Mouse (Mus musculus) myocyte (in vitro differentiated cells): ENCODE results near the gene Uvrag. TPM values are rescaled to one million over a fixed set of nuclear protein-coding genes. Genes with fewer than 3 reads are reported as not detected.

Source experiments
- H3K27me3 ChIP-seq: one replicate; pipeline ENCODE4 v1.6.1; 2011; ENCODE audit not compliant: control insufficient read depth, insufficient read depth, insufficient read length
- H3K36me3 ChIP-seq: one replicate; pipeline ENCODE4 v1.6.1; 2011; ENCODE audit not compliant: control insufficient read depth, insufficient read depth
- H3K4me2 ChIP-seq: one replicate; pipeline ENCODE4 v1.6.1; 2011; ENCODE audit warnings: low read depth, control low read depth
- H3K4me3 ChIP-seq: one replicate; pipeline ENCODE4 v1.5.1; 2011; ENCODE audit warnings: mild to moderate bottlenecking, control low read depth, moderate library complexity
- H3K79me2 ChIP-seq: one replicate; pipeline ENCODE4 v1.6.1; 2011; ENCODE audit not compliant: control insufficient read depth, insufficient read depth
- H3ac ChIP-seq: one replicate; pipeline ENCODE4 v1.6.1; 2011; ENCODE audit not compliant: control insufficient read depth, insufficient read length
- CEBPB ChIP-seq: IDR thresholded peaks from 2 replicates; pipeline ENCODE4 v1.6.1; 2011; ENCODE audit warnings: mild to moderate bottlenecking, moderate library complexity; ENCODE audit not compliant: poor library complexity, insufficient read depth, severe bottlenecking
- E2F4 ChIP-seq: IDR thresholded peaks from one replicate; pipeline ENCODE4 v1.6.1; 2011; ENCODE audit warnings: mild to moderate bottlenecking, control low read depth, moderate library complexity; ENCODE audit not compliant: insufficient read depth
- MAX ChIP-seq: IDR thresholded peaks from one replicate; pipeline ENCODE4 v1.6.1; 2011; ENCODE audit warnings: low read depth, mild to moderate bottlenecking, control low read depth
- MYOD1 ChIP-seq, 3 experiments: IDR thresholded peaks; one replicate each; pipeline ENCODE4 v1.6.1; 2011; ENCODE audit warnings: control low read depth in 2 of 3, low read depth in 2 of 3, mild to moderate bottlenecking in 2 of 3, moderate library complexity in 1 of 3; ENCODE audit not compliant: insufficient read length in 2 of 3, control insufficient read depth in 1 of 3
- MYOG ChIP-seq, 3 experiments: IDR thresholded peaks; one replicate each; pipeline ENCODE4 v1.6.1; 2011; ENCODE audit warnings: control low read depth in 2 of 3, low read depth in 2 of 3, mild to moderate bottlenecking in 2 of 3; ENCODE audit not compliant: insufficient read length in 2 of 3, control insufficient read depth in 1 of 3, insufficient read depth in 1 of 3
- POLR2A ChIP-seq: IDR thresholded peaks from one replicate; pipeline ENCODE4 v1.6.1; 2011; ENCODE audit warnings: low read depth, mild to moderate bottlenecking, control low read depth, moderate library complexity; ENCODE audit not compliant: insufficient read length
- POLR2AphosphoS2 ChIP-seq: IDR thresholded peaks from one replicate; pipeline ENCODE4 v1.6.1; 2011; ENCODE audit warnings: low read depth, control low read depth; ENCODE audit not compliant: insufficient read length
- REST ChIP-seq: IDR thresholded peaks from one replicate; pipeline ENCODE4 v1.6.1; 2011; ENCODE audit warnings: mild to moderate bottlenecking, control low read depth, moderate library complexity; ENCODE audit not compliant: insufficient read depth, insufficient read length
- SRF ChIP-seq: IDR thresholded peaks from one replicate; pipeline ENCODE4 v1.6.1; 2011; ENCODE audit warnings: low read depth; ENCODE audit not compliant: control insufficient read depth, insufficient read length
- TCF12 ChIP-seq: IDR thresholded peaks from one replicate; pipeline ENCODE4 v1.6.1; 2011; ENCODE audit warnings: mild to moderate bottlenecking, control low read depth; ENCODE audit not compliant: poor library complexity, insufficient read depth, severe bottlenecking
- TCF3 ChIP-seq: IDR thresholded peaks from one replicate; pipeline ENCODE4 v1.6.1; 2011; ENCODE audit warnings: low read depth, control low read depth; ENCODE audit not compliant: insufficient read length
- USF1 ChIP-seq: IDR thresholded peaks from one replicate; pipeline ENCODE4 v1.6.1; 2011; ENCODE audit warnings: low read depth, mild to moderate bottlenecking, control low read depth, moderate library complexity
- polyA plus RNA-seq: library from polyadenylated mRNA; unstranded; fragments of >200 nt; fragmentation: generic; extraction: Trizol; gene quantifications from one replicate; pipeline ENCODE4 v1.2.1, GENCODE M21; 2012; ENCODE audit warnings: missing spikeins

The Uvrag gene
- polyA plus RNA-seq, 1 experiment = 9.0 TPM

DNA sequence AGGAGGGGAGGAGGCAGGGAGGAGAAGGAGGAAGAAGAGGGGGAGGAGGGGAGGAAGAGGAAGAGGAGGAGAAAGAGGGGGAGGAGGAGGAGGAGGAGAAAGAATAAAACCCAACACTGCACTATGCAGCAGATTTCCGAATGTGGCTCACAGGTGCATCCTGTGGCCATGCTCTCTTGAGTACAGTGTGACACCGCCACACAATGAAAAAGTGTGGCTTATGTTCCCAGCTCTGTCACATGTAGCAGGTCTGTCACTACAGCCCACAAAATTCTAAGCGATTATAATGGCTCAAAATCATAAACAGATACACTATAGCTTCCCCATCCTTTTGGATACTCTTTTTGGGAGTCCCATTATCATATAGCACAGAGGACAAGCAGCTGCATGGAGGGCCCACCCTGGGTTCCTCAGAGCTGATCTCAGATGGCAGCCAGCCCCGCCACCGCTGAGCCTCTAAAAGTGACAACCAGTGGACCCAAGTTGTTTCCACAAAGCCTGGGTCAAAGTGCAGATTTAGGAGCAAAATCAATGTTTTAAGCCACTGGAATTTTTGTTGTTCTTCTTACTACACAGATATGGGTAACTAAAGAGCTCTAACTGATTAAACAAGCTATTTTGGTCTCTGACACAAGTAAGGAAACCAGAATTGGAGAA lies 19.9 kb downstream of the Uvrag start:
- Histone ChIP-seq H3K27me3 (no peaks in the 10 kb centered on the region), H3K36me3 (no peaks in the 10 kb centered on the region), H3K79me2 (peaks cover 15% of the 10 kb centered on the region), H3K4me3 (no peak overlapping the region), H3K4me2 (no peak overlapping the region), H3ac (no peak overlapping the region)
- TF ChIP-seq POLR2A (no peak), MYOG (IDR thresholded peaks at IDR 0.05; ENCODE audit: control insufficient read depth in 1 of 3, insufficient read depth in 1 of 3, insufficient read length in 2 of 3, low read depth in 2 of 3) (no peak), MYOD1 (IDR thresholded peaks at IDR 0.05; ENCODE audit: control insufficient read depth in 1 of 3, insufficient read length in 2 of 3, low read depth in 2 of 3) (no peak), TCF3 (no peak), CEBPB (no peak)

DNA sequence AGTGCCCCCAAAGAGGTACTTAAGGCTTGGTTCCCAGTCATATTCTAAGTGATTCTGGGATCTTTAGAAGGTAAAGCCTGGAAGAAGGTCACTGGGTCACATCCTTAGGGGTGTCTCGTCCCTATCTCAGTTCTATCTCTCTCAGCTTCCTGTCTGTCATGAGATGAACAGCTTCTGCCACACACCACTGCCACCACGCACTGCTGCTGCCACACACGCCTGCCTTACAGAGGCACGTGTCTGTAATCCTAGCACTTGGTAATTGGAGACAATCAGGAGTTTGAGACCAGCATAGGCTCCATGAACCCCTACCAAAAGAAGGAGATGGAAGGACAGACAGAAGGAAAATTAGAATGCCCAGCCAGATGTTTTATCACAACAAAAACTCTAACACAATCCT lies 20.9 kb downstream of the Uvrag start:
- no peak overlapping the region for H3K4me2 ChIP-seq
- no peaks in the 10 kb centered on the region for H3K36me3 ChIP-seq
- TF ChIP-seq USF1 = no peak
- no peak for TF ChIP-seq MYOD1 (IDR thresholded peaks at IDR 0.05; ENCODE audit: control insufficient read depth in 1 of 3, insufficient read length in 2 of 3, low read depth in 2 of 3)
- no peak for TF ChIP-seq REST
- TF ChIP-seq CEBPB = no peak
- TF ChIP-seq TCF3 = no peak
- TF ChIP-seq MAX = no peak
- TF ChIP-seq POLR2AphosphoS2 = no peak
- TF ChIP-seq MYOG (IDR thresholded peaks at IDR 0.05; ENCODE audit: control insufficient read depth in 1 of 3, insufficient read depth in 1 of 3, insufficient read length in 2 of 3, low read depth in 2 of 3) = no peak
- TF ChIP-seq TCF12 = no peak
- no peak for TF ChIP-seq E2F4
- TF ChIP-seq SRF = no peak
- no peak for TF ChIP-seq POLR2A
- no peak overlapping the region for H3ac ChIP-seq
- H3K27me3 ChIP-seq = no peaks in the 10 kb centered on the region
- H3K79me2 ChIP-seq = peaks cover 15% of the 10 kb centered on the region
- H3K4me3 ChIP-seq = no peak overlapping the region

DNA sequence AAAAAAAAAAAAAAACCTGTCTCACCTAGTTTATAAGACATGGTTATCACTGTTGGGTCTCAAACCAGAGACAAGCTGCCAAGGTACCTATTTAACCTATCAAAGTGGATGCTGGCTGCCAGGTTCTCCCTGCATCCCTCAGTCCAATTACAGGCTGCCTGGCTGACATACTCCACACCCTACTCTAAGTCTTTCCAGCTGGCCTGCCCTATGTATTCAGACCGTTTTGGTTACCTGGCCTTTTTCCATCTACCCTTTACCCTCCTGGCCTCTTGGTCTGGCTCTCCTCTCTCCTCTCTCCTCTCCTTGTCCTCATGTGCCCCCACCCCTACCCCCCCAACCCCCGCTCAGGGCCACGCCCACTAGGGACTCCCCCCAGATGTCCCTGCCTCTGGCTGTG lies 24.2 kb downstream of the Uvrag start:
- Histone ChIP-seq H3K79me2 (no peaks in the 10 kb centered on the region), H3K27me3 (no peaks in the 10 kb centered on the region), H3K36me3 (no peaks in the 10 kb centered on the region), H3K4me3 (no peak overlapping the region), H3K4me2 (no peak overlapping the region), H3ac (no peak overlapping the region)
- TF ChIP-seq POLR2A = no peak

DNA sequence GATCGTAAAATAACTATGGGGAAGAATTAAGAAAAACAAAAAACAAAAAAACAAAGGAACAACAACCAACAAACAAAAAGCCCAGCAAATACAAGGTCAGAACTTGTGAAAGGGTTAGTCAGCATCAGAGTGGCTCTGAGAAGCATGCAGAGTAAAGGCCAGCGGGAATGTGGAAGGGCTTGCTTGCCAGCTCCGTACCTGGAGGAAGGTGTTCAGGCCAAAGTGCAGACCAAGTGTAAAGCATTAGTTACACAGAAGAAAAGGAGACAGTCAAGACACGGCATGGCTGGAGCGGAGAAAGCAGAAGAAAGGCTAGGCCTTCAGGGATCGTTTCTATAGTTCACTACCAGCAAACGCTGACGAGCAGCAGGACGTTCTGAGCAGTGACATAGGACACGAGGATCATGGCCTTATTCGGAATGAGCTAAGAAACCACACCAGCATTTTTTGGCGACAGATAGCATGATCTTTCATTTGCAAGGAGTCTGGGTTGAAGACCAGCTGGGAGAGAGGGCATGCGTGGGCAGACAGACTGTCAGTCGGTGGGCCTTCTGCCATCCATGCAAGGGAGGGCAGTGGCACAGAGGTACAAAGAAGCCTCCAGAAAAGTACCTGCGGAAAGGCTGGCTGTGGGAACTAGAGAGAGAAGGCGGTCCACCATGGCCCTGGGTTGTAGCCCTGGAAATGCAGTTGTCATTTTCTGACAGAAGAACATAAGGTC lies 26.8 kb downstream of the Uvrag start:
- Histone ChIP-seq H3K79me2 (no peaks in the 10 kb centered on the region), H3K4me3 (no peak overlapping the region), H3K36me3 (no peaks in the 10 kb centered on the region), H3K27me3 (no peaks in the 10 kb centered on the region), H3K4me2 (no peak overlapping the region), H3ac (no peak overlapping the region)
- TF ChIP-seq USF1 = no peak
- TF ChIP-seq CEBPB = no peak

DNA sequence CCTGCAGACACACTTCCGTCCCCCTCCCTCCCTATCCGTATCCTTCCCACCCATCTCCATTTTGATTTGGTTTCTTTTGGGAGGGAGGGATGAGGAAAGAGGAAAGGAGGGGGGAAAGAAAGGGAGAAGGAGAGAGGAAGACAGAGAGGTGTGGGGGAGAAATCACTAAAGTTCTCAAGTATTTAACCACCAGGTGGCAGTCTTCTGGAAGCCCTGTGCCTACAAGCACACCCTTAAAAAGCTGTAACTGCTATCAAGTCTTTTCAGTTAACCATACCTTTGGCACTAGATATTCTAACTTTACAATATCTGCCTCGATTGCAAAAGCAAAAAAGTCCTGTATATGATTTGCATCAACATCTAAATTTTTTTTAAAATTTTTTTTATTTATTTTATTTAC lies 33.4 kb downstream of the Uvrag start:
- no peak overlapping the region for H3ac ChIP-seq
- H3K4me2 ChIP-seq = no peak overlapping the region
- no peaks in the 10 kb centered on the region for H3K27me3 ChIP-seq
- no peaks in the 10 kb centered on the region for H3K36me3 ChIP-seq
- no peak overlapping the region for H3K4me3 ChIP-seq
- H3K79me2 ChIP-seq = no peaks in the 10 kb centered on the region
- TF ChIP-seq TCF3 (no peak), POLR2A (no peak), SRF (no peak), MAX (no peak), USF1 (no peak), E2F4 (no peak), CEBPB (no peak), POLR2AphosphoS2 (no peak), MYOD1 (IDR thresholded peaks at IDR 0.05; ENCODE audit: control insufficient read depth in 1 of 3, insufficient read length in 2 of 3, low read depth in 2 of 3) (no peak), MYOG (IDR thresholded peaks at IDR 0.05; ENCODE audit: control insufficient read depth in 1 of 3, insufficient read depth in 1 of 3, insufficient read length in 2 of 3, low read depth in 2 of 3) (no peak), TCF12 (no peak), REST (no peak)
